Mouse (Mus musculus): Measurements from ENCODE around the gene Rhbdd1.
A peak's percentile ranks its signal among the peaks of the same experiment; 100 is the strongest.

The Rhbdd1 gene

GRCm38 (mm10) chr1:82291930-82292712, 24.1 kb upstream of the Rhbdd1 start:
- DNase-seq (ENCODE audit: low read depth): no peak

GRCm38 (mm10) chr1:82292771-82293170, 23.5 kb upstream of the Rhbdd1 start:
- no peak for DNase-seq (ENCODE audit: low read depth)

- DNase-seq (ENCODE audit: low read depth): no peak
Observed at GRCm38 (mm10) chr1:82294102-82294501, 22.1 kb upstream of the Rhbdd1 start.

GRCm38 (mm10) chr1:82298586-82298985, 17.7 kb upstream of the Rhbdd1 start:
- DNase-seq (ENCODE audit: low read depth): no peak

GRCm38 (mm10) chr1:82304483-82304882, 11.8 kb upstream of the Rhbdd1 start:
- no peak for DNase-seq (ENCODE audit: low read depth)

GRCm38 (mm10) chr1:82316746-82317126, 484 bp downstream of the Rhbdd1 start:
- DNase-seq (ENCODE audit: low read depth): no peak

GRCm38 (mm10) chr1:82320456-82320855, 4.2 kb downstream of the Rhbdd1 start:
- DNase-seq (ENCODE audit: low read depth): no peak

- no peak for DNase-seq (ENCODE audit: low read depth)
Observed at GRCm38 (mm10) chr1:82320864-82321263, 4.6 kb downstream of the Rhbdd1 start.

GRCm38 (mm10) chr1:82321441-82321840, 5.2 kb downstream of the Rhbdd1 start:
- no peak for DNase-seq (ENCODE audit: low read depth)

- no peak for DNase-seq (ENCODE audit: low read depth)
Observed at GRCm38 (mm10) chr1:82324131-82324785, 8.0 kb downstream of the Rhbdd1 start.

- no peak for DNase-seq (ENCODE audit: low read depth)
Observed at GRCm38 (mm10) chr1:82326120-82326519, 9.9 kb downstream of the Rhbdd1 start.

GRCm38 (mm10) chr1:82328033-82328775, 12.0 kb downstream of the Rhbdd1 start:
- DNase-seq (ENCODE audit: low read depth): no peak

- DNase-seq (ENCODE audit: low read depth): no peak
Observed at GRCm38 (mm10) chr1:82329237-82329953, 13.1 kb downstream of the Rhbdd1 start.

GRCm38 (mm10) chr1:82329954-82330247, 13.6 kb downstream of the Rhbdd1 start:
- DNase-seq (ENCODE audit: low read depth): no peak

- no peak for DNase-seq (ENCODE audit: low read depth)
Observed at GRCm38 (mm10) chr1:82334506-82334905, 18.3 kb downstream of the Rhbdd1 start.

GRCm38 (mm10) chr1:82353089-82353488, 36.8 kb downstream of the Rhbdd1 start:
- no peak for DNase-seq (ENCODE audit: low read depth)

GRCm38 (mm10) chr1:82353755-82354154, 37.5 kb downstream of the Rhbdd1 start:
- no peak for DNase-seq (ENCODE audit: low read depth)

- peak; percentile 58 for DNase-seq (ENCODE audit: low read depth)
Observed at GRCm38 (mm10) chr1:82358871-82359647, 42.8 kb downstream of the Rhbdd1 start.

- DNase-seq (ENCODE audit: low read depth): no peak
Observed at GRCm38 (mm10) chr1:82359648-82360026, 43.4 kb downstream of the Rhbdd1 start.

- DNase-seq (ENCODE audit: low read depth): no peak
Observed at GRCm38 (mm10) chr1:82361240-82361639, 45.0 kb downstream of the Rhbdd1 start.

GRCm38 (mm10) chr1:82362165-82362564, 45.9 kb downstream of the Rhbdd1 start:
- peak; percentile 49 for DNase-seq (ENCODE audit: low read depth)

- DNase-seq (ENCODE audit: low read depth): no peak
Observed at GRCm38 (mm10) chr1:82364047-82364446, 47.8 kb downstream of the Rhbdd1 start.
